Mouse (Mus musculus) heart, adult 2 months (tissue): ENCODE data around the gene Epha1. TPM values are rescaled to one million over a fixed set of nuclear protein-coding genes. Genes with fewer than 3 reads are reported as not detected.

Experiments
- DNase-seq, 2 experiments: peaks; one replicate each; pipeline ENCODE4 v3.0.0; 2021
- H3K27ac ChIP-seq: fragments of 200-600 bp; 2 replicates; pipeline ENCODE4 v1.8.1; 2022
- H3K27me3 ChIP-seq: fragments of 200-500 bp; 2 replicates; pipeline ENCODE4 v1.6.1; 2012; ENCODE audit warnings: mild to moderate bottlenecking, low read length, inconsistent platforms, mixed read lengths; ENCODE audit not compliant: control insufficient read depth, insufficient read depth
- H3K36me3 ChIP-seq: fragments of 200-500 bp; 2 replicates; pipeline ENCODE4 v1.6.1; 2012; ENCODE audit warnings: low read length, inconsistent platforms; ENCODE audit not compliant: control insufficient read depth, insufficient read depth
- H3K4me1 ChIP-seq: fragments of 200-500 bp; 2 replicates; pipeline ENCODE4 v1.6.1; 2011; ENCODE audit warnings: low read length; ENCODE audit not compliant: control insufficient read depth, insufficient read depth
- H3K4me3 ChIP-seq: fragments of 200-600 bp; 2 replicates; pipeline ENCODE4 v1.8.1; 2022
- H3K79me2 ChIP-seq: fragments of 200-500 bp; replicated peaks from 2 replicates; pipeline ENCODE4 v1.6.1; 2012; ENCODE audit warnings: mild to moderate bottlenecking, inconsistent platforms, low read length, moderate library complexity, mixed read lengths; ENCODE audit not compliant: control insufficient read depth, insufficient read depth
- H3K9ac ChIP-seq: fragments of 200-500 bp; 2 replicates; pipeline ENCODE4 v1.6.1; 2012; ENCODE audit warnings: low read depth, mild to moderate bottlenecking, control low read depth, inconsistent platforms, low read length, mixed read lengths
- CTCF ChIP-seq: fragments of 200-600 bp; IDR thresholded peaks from 2 replicates; pipeline ENCODE4 v1.8.1; 2022; ENCODE audit warnings: antibody characterized with exemption, mild to moderate bottlenecking, moderate library complexity
- EP300 ChIP-seq: fragments of 200-500 bp; IDR thresholded peaks from 2 replicates; pipeline ENCODE4 v1.6.1; 2011; ENCODE audit warnings: low read depth, low read length, control low read depth; ENCODE audit not compliant: insufficient read depth
- POLR2A ChIP-seq: fragments of 200-500 bp; IDR thresholded peaks from 2 replicates; pipeline ENCODE4 v1.6.1; 2011; ENCODE audit warnings: mild to moderate bottlenecking, low read depth, low read length, control low read depth; ENCODE audit not compliant: insufficient read depth
- WGBS: fragments of 180-500 bp; shearing (Covaris S2); methylation state at CpG from one replicate; pipeline ENCODE4 v1.1.7; 2018; 5-methylcytosine and 5-hydroxymethylcytosine counted together
- intact Hi-C: fragments of 180-260 bp; cut with DNase I; formaldehyde crosslinking; loops from one replicate; pipeline ENCODE4 v1.15.1; 2025
- polyA plus RNA-seq: library from polyadenylated mRNA; depleted of rRNA; stranded (reverse); fragments of >200 nt; gene quantifications from 2 replicates; pipeline ENCODE4 v1.2.3, GENCODE M21; 2012
- total RNA-seq, 2 experiments: library from RNA; stranded (reverse); gene quantifications; 2 replicates each; pipeline ENCODE4 v1.2.3; 2021

Gene Epha1
- total and polyA plus RNA-seq, 3 experiments: 0.14 to 0.94 (median 0.16) TPM

GRCm38 (mm10) chr6:42381916-42382381, 8.9 kb upstream of the Epha1 start:
- Histone ChIP-seq H3K27me3 (no peaks in the 10 kb centered on the region), H3K4me3 (no peak overlapping the region), H3K27ac (peak overlapping the region; percentile 81), H3K9ac (peak overlapping the region; percentile 5; the same call in 1 of the 2 replicates), H3K4me1 (peaks cover 10% of the 10 kb centered on the region), H3K79me2 (no peaks in the 10 kb centered on the region), H3K36me3 (no peaks in the 10 kb centered on the region; the same call in 1 of the 2 replicates)
- no peak for TF ChIP-seq EP300
- TF ChIP-seq CTCF: no peak
- peak; percentile 50; the same call in 1 of the 2 replicates for TF ChIP-seq POLR2A
- DNase-seq: peak in 1 of 2 experiments; percentile 34
- intact Hi-C loops: loop anchor here (2.0 to 5.0 kb wide), 4 partner anchors 50 to 201 kb away; partner anchors contain the start of genes Olfr455 and Tas2r126
- 27% methylated on average over 9 of the region's 9 CpGs for WGBS

GRCm38 (mm10) chr6:42381221-42381620, 8.2 kb upstream of the Epha1 start:
- 69% methylated on average over 2 of the region's 2 CpGs for WGBS
- no peaks in the 10 kb centered on the region for H3K79me2 ChIP-seq
- peak overlapping the region; percentile 81; the same call in 1 of the 2 replicates for H3K27ac ChIP-seq
- H3K9ac ChIP-seq: no peak overlapping the region
- TF ChIP-seq CTCF (no peak), POLR2A (no peak), EP300 (no peak)
- DNase-seq: no peak
- no peaks in the 10 kb centered on the region for H3K27me3 ChIP-seq
- H3K4me1 ChIP-seq: peaks cover 14% of the 10 kb centered on the region
- H3K4me3 ChIP-seq: no peak overlapping the region
- intact Hi-C loops: loop anchor here (2.0 to 5.0 kb wide), 4 partner anchors 51 to 202 kb away; partner anchors contain the start of genes Olfr455 and Tas2r126
- H3K36me3 ChIP-seq: no peaks in the 10 kb centered on the region; the same call in 1 of the 2 replicates

GRCm38 (mm10) chr6:42380416-42381144, 7.5 kb upstream of the Epha1 start:
- 39% methylated on average over 8 of the region's 8 CpGs for WGBS
- peak overlapping the region; percentile 15; the same call in 1 of the 2 replicates for H3K27ac ChIP-seq
- no peak overlapping the region for H3K4me3 ChIP-seq
- no peak for TF ChIP-seq EP300
- TF ChIP-seq CTCF: no peak; the same call in none of the 2 replicates
- TF ChIP-seq POLR2A: no peak
- H3K79me2 ChIP-seq: no peaks in the 10 kb centered on the region
- peak in 1 of 2 experiments; percentile 46 for DNase-seq
- peaks cover 14% of the 10 kb centered on the region for H3K4me1 ChIP-seq
- no peaks in the 10 kb centered on the region; the same call in 1 of the 2 replicates for H3K36me3 ChIP-seq
- no peaks in the 10 kb centered on the region for H3K27me3 ChIP-seq
- H3K9ac ChIP-seq: no peak overlapping the region
- intact Hi-C loops: loop anchor here (1.0 to 5.0 kb wide), 5 partner anchors 31 to 202 kb away; partner anchors contain the start of genes Olfr455, Tas2r126 and Zyx

- Histone ChIP-seq H3K27ac (no peak overlapping the region), H3K4me1 (peaks cover 19% of the 10 kb centered on the region), H3K9ac (no peak overlapping the region), H3K79me2 (no peaks in the 10 kb centered on the region), H3K36me3 (no peaks in the 10 kb centered on the region; the same call in 1 of the 2 replicates), H3K4me3 (no peak overlapping the region), H3K27me3 (no peaks in the 10 kb centered on the region)
- TF ChIP-seq CTCF (no peak), EP300 (no peak), POLR2A (no peak)
- no peak for DNase-seq
- intact Hi-C loops: loop anchor here (5.0 kb wide), 1 partner anchor 152 kb away; no protein-coding TSS in a partner anchor
- WGBS: 64% methylated on average over 3 of the region's 3 CpGs
These were observed 6.5 kb upstream of the Epha1 start for GRCm38 (mm10) chr6:42379551-42379950.

- DNase-seq: no peak
- intact Hi-C loops: loop anchor here (5.0 kb wide), 1 partner anchor 150 kb away; no protein-coding TSS in a partner anchor
- Histone ChIP-seq H3K9ac (no peak overlapping the region), H3K4me3 (no peak overlapping the region), H3K27ac (no peak overlapping the region), H3K79me2 (no peaks in the 10 kb centered on the region), H3K27me3 (no peaks in the 10 kb centered on the region), H3K4me1 (peaks cover 19% of the 10 kb centered on the region), H3K36me3 (peaks cover 4% of the 10 kb centered on the region; the same call in 1 of the 2 replicates)
- WGBS: 91% methylated on average over 5 of the region's 5 CpGs
- no peak for TF ChIP-seq EP300
- no peak for TF ChIP-seq CTCF
- no peak for TF ChIP-seq POLR2A
These were observed 4.2 kb upstream of the Epha1 start for GRCm38 (mm10) chr6:42377280-42377679.

GRCm38 (mm10) chr6:42376504-42377019, 3.5 kb upstream of the Epha1 start:
- Histone ChIP-seq H3K27me3 (no peaks in the 10 kb centered on the region), H3K79me2 (no peaks in the 10 kb centered on the region), H3K4me3 (no peak overlapping the region), H3K4me1 (peaks cover 15% of the 10 kb centered on the region), H3K9ac (no peak overlapping the region), H3K36me3 (peaks cover 4% of the 10 kb centered on the region; the same call in 1 of the 2 replicates), H3K27ac (peak overlapping the region; percentile 49)
- intact Hi-C loops: loop anchor here (5.0 kb wide), 1 partner anchor 149 kb away; no protein-coding TSS in a partner anchor
- 76% methylated on average over 6 of the region's 6 CpGs for WGBS
- TF ChIP-seq EP300 (no peak), POLR2A (no peak), CTCF (no peak)
- DNase-seq: no peak
